Mouse (Mus musculus) E14TG2a.4 (cell line): ENCODE data around the gene Amigo3.

Experiments
- H3K27me3 ChIP-seq: 2 replicates; pipeline ENCODE4 v1.6.1; 2014; ENCODE audit warnings: low read length, control low read depth; ENCODE audit not compliant: insufficient read depth
- H3K36me3 ChIP-seq: 2 replicates; pipeline ENCODE4 v1.6.1; 2014; ENCODE audit warnings: low read length, control low read depth; ENCODE audit not compliant: insufficient read depth
- H3K4me1 ChIP-seq: replicated peaks from 2 replicates; pipeline ENCODE4 v1.6.1; 2014; ENCODE audit warnings: low read depth, low read length, control low read depth
- H3K4me3 ChIP-seq: replicated peaks from 2 replicates; pipeline ENCODE4 v1.5.1; 2014; ENCODE audit warnings: mild to moderate bottlenecking, low read length
- H3K9me3 ChIP-seq: 2 replicates; pipeline ENCODE4 v1.6.1; 2014; ENCODE audit warnings: low read length, control low read depth
- CTCF ChIP-seq: conservative IDR thresholded peaks from 2 replicates; pipeline ENCODE4 v1.5.1; 2014; ENCODE audit warnings: low read length
- NANOG ChIP-seq: IDR thresholded peaks from 2 replicates; pipeline ENCODE4 v1.6.1; 2014; ENCODE audit warnings: borderline replicate concordance, low read length, mixed read lengths
- POU5F1 ChIP-seq: IDR thresholded peaks from 2 replicates; pipeline ENCODE4 v1.6.1; 2014; ENCODE audit warnings: low read length, borderline replicate concordance

Amigo3 gene

DNA sequence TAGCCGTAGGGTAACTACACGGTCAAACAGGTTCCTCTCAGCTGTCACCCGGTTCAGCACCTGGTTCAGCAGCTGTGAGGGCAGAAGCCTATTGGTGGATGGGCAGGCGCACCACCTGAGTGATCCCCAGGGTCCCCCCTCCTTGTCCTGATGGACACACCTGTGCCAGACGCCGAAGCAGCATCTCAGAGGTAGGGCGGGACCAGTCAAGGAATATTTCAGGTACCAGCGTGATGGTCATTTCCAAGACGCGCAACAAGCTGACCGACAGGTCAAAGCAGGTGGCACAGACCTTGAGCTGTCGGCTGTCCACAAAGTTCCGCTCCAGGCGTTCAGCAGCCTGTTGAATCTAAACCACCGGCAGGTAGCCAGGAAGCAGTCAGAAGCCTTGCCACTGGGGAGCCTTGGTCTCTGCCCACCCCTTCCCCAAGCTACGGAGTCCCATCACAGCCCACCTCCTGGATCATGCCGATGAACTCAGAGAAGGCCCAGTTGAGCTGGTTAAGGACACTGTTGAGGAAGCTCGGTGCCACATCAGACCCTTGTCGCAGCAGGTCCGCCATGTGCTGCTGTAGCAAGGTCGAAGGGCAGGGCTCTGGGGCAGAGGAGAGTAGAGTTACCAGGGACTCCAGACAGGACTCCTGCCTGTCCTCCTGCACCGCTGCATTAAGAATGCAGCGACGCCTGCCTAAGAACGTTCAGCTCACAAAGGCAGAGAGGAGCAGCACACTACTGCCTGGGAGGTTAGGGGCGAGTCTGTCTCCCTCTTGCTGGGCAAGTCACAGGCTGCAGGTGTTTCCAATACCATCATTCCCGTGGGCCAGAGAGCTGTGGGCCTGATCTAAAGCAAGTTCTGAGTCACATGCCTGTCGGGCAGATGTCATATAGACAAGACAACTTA lies 3.7 kb downstream of the Amigo3 start:
- Histone ChIP-seq H3K9me3 (no peaks in the 10 kb centered on the region), H3K4me3 (peak overlapping the region; percentile 46), H3K36me3 (peaks cover 53% of the 10 kb centered on the region), H3K4me1 (peaks cover 75% of the 10 kb centered on the region), H3K27me3 (no peaks in the 10 kb centered on the region)
- no peak for TF ChIP-seq CTCF

- H3K4me1 ChIP-seq, result peaks cover 69% of the 10 kb centered on the region
- TF ChIP-seq CTCF (no peak), POU5F1 (no peak), NANOG (no peak)
- no peaks in the 10 kb centered on the region for H3K27me3 ChIP-seq
- no peaks in the 10 kb centered on the region for H3K9me3 ChIP-seq
- peaks cover 53% of the 10 kb centered on the region for H3K36me3 ChIP-seq
- no peak overlapping the region for H3K4me3 ChIP-seq
Measured at GRCm38 (mm10) chr9:108057262-108057562, 4.3 kb downstream of the Amigo3 start.

DNA sequence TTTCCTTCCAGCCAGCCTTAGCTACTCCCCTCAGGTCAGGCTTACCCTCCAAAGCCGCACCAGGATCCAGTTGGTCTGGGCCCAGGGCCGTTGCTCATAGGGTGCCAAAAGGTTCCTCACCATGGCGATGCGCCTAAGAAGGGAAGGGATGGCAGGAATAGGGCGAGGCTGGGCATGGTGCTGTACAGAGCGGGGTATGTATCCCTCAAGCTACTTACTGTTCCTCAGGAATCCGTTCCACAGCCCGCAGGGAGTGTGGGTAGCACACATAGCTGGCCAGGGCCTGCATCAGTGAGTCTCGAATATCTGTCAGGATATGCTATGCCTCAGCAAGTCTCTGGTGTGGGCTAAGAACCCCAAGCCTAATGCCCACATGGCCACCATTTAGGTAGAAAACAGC lies 5.3 kb downstream of the Amigo3 start:
- Histone ChIP-seq H3K4me3 (no peak overlapping the region), H3K27me3 (no peaks in the 10 kb centered on the region), H3K36me3 (peaks cover 60% of the 10 kb centered on the region), H3K9me3 (no peaks in the 10 kb centered on the region), H3K4me1 (peaks cover 65% of the 10 kb centered on the region)
- TF ChIP-seq CTCF (no peak), NANOG (no peak), POU5F1 (no peak)

GRCm38 (mm10) chr9:108062142-108062541 lies 9.2 kb downstream of the Amigo3 start:
- Histone ChIP-seq H3K4me1 (peaks cover 40% of the 10 kb centered on the region), H3K4me3 (no peak overlapping the region), H3K9me3 (no peaks in the 10 kb centered on the region), H3K27me3 (no peaks in the 10 kb centered on the region), H3K36me3 (peaks cover 66% of the 10 kb centered on the region)
- TF ChIP-seq POU5F1 (no peak), NANOG (no peak), CTCF (no peak)

DNA sequence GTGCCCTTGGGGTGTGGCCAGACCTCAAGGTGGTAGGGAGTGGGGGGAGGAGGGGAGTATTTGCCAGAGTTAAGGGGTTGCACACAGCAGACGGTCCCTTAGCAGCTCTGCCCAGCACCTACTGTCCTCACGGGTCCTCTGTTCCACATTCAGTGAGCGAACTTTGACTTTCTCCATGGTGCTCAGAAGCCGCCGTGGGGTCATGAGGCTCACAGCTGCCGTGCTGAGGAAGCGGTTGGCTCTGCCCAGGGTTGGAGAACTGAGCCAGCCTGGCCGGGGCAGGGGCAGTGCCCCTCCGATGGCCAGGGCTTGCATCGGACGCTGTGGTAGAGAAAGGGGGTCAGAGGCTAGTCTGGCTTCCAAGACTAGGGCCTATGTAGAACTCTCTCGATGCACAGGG lies 10.4 kb downstream of the Amigo3 start:
- Histone ChIP-seq H3K27me3 (no peaks in the 10 kb centered on the region), H3K4me1 (peaks cover 44% of the 10 kb centered on the region), H3K36me3 (peaks cover 54% of the 10 kb centered on the region), H3K9me3 (no peaks in the 10 kb centered on the region), H3K4me3 (0 out of 2 replicates have a peak overlapping the region, but pooled peaks have one; percentile 1)
- no peak for TF ChIP-seq NANOG
- TF ChIP-seq POU5F1, result no peak
- TF ChIP-seq CTCF, result no peak

GRCm38 (mm10) chr9:108065491-108066011 lies 12.6 kb downstream of the Amigo3 start:
- TF ChIP-seq CTCF (peak; percentile 59), NANOG (no peak)
- no peaks in the 10 kb centered on the region for H3K27me3 ChIP-seq
- peaks cover 52% of the 10 kb centered on the region for H3K36me3 ChIP-seq
- H3K9me3 ChIP-seq, result no peaks in the 10 kb centered on the region
- H3K4me3 ChIP-seq, result no peak overlapping the region
- peaks cover 39% of the 10 kb centered on the region for H3K4me1 ChIP-seq

DNA sequence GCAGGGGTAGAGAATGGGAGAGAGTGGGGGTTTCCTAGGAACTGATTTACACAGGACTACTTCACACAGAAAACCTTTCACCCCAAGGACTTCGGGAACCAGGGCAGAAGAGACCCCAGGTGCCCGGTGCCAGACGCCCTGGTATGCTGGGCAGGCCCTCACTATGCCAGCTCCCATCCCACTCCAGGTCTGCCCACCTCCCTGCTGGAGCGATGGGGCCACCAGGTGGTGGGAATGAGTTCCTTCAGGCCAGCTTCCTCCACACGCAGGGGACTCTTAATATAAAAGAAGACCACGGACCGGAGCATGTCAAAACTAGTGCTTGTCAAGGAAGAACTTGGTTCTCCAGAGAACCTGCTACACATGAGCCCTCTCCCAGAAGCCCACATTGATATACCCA lies 14.2 kb downstream of the Amigo3 start:
- Histone ChIP-seq H3K4me1 (peaks cover 37% of the 10 kb centered on the region), H3K36me3 (peaks cover 51% of the 10 kb centered on the region), H3K4me3 (no peak overlapping the region), H3K27me3 (no peaks in the 10 kb centered on the region), H3K9me3 (no peaks in the 10 kb centered on the region)
- TF ChIP-seq CTCF, result peak; percentile 21
- TF ChIP-seq NANOG, result no peak

GRCm38 (mm10) chr9:108067900-108068299 lies 14.9 kb downstream of the Amigo3 start:
- TF ChIP-seq POU5F1 (no peak), CTCF (peak; percentile 99)
- peaks cover 39% of the 10 kb centered on the region for H3K4me1 ChIP-seq
- H3K36me3 ChIP-seq, result peaks cover 44% of the 10 kb centered on the region
- no peaks in the 10 kb centered on the region for H3K9me3 ChIP-seq
- H3K27me3 ChIP-seq, result no peaks in the 10 kb centered on the region
- no peak overlapping the region for H3K4me3 ChIP-seq

DNA sequence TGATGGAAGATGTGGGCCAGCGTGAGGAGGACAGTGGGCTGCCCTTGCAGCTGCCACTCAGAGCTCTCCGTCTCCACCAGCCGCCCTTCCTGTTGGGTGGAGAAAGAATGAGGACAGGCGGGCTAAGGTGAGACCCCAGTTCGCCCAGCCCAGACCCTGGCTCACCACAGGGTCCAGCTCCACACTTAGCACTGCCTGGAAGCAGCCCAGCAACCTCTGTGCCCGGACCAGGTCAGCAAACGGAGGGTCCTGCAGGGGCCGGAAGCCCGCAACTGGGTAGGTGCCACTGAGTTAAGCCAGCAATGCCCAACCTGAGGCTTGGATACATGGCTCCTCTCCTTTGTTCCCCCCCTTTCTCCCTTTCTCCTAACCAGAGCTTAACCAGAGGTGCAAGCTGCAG lies 16.0 kb downstream of the Amigo3 start:
- H3K4me3 ChIP-seq, result no peak overlapping the region
- peaks cover 28% of the 10 kb centered on the region for H3K4me1 ChIP-seq
- no peaks in the 10 kb centered on the region for H3K9me3 ChIP-seq
- H3K36me3 ChIP-seq, result peaks cover 33% of the 10 kb centered on the region
- no peaks in the 10 kb centered on the region for H3K27me3 ChIP-seq
- TF ChIP-seq POU5F1 (no peak), CTCF (no peak), NANOG (no peak)
